Mouse (Mus musculus): ENCODE measurements around the gene Ppp1r35. TPM values are rescaled to one million over a fixed set of nuclear protein-coding genes. Genes with fewer than 3 reads are reported as not detected.

Gene Ppp1r35
- polyA plus RNA-seq (2012; rRNA removed) (45.2 and 46.8 TPM in 2 replicates), polyA plus RNA-seq (2014; fragmentation: Nextera tagmentation; extraction: Ambion mirVana) (37.6 and 44.9 TPM in 2 replicates)

DNA sequence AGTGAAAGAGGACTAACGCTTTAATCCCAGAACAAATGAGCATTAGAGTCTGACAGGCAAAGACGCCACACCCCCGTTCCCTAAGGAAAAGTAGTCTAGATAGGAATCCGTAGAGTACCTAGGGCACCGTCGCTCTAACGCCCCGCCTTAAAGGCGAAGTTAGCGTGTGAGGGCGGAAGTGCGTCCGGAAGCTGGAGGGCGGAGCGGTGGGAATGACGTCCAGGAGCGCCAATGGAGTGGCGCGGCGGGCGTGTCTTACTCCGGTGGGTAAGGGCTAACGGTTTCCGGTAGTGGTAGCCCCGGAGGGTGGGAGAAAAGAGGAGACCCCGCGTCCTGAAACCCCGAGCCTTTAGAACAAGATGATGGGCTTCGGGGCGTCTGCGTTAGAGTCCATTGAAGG is at the start of gene Ppp1r35:
Ppp1r35 (plus strand) TSS at position 215 of the 400 bp plus-strand sequence.
- TF ChIP-seq POLR2A (IDR thresholded peaks at IDR 0.05; ENCODE audit: borderline replicate concordance, extremely low read depth, insufficient read depth, insufficient read length), result peak; percentile 56; the same call in 1 of the 2 replicates
- peak; percentile 94 for ATAC-seq (ENCODE audit: low FRiP score, low read depth)
- H3K27ac ChIP-seq (replicated peaks; ENCODE audit: low read depth, low read length), result peak within 1 kb of the TSS; percentile 81
- H3K9me3 ChIP-seq (ENCODE audit: control insufficient read depth, low read length), result no peaks in the 10 kb centered on the region
- under 1% methylated on average over 30 of the region's 31 CpGs for WGBS
- H3K4me1 ChIP-seq (ENCODE audit: control insufficient read depth, insufficient read depth, low read length), result peaks cover 26% of the 10 kb centered on the region
- peaks cover 41% of the 10 kb centered on the region for H3K36me3 ChIP-seq (ENCODE audit: control insufficient read depth, insufficient read depth, low read length)
- H3K27me3 ChIP-seq (ENCODE audit: control insufficient read depth, insufficient read depth, low read length), result no peaks in the 10 kb centered on the region
- H3K4me3 ChIP-seq (replicated peaks; ENCODE audit: low read length), result peak within 1 kb of the TSS; percentile 98
- DNase-seq (ENCODE audit: low spot score), result peak; percentile 97
- peak within 1 kb of the TSS; percentile 87 for H3K9ac ChIP-seq (ENCODE audit: low read depth, low read length, severe bottlenecking)
- peak within 1 kb of the TSS; percentile 86 for H3K4me2 ChIP-seq (replicated peaks; ENCODE audit: low read depth, low read length, severe bottlenecking)

DNA sequence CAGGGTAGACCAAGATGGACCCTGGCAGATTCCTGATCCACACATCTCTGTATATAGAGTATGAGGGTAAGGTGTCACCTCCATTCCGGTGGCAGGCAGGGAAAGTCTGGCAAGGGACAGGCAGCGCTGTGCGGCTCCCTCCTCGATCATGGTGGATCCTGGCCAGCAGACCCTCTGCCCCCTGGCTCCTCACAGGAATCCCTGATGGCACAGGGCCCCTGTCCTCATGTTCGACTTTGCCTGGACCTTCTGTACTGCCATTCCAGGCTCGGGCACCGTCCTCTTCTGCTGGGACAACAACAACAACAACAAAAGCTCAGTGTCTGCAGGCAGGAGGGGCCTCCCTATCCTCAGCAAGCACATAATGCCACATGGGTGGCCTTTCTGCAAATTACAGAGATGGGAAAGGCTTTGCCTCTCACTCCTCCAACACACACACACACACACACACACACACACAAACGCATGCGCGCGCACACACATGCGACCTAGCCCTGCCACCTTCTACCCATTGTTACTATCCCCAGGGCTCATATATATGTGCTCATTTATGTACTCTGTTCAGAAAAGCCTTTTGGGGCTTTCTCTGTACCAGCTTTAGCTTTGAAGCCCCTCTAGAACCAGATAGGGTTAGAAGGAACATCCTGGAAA is 44.9 kb upstream of the Ppp1r35 start:
- Histone ChIP-seq H3K36me3 (ENCODE audit: control insufficient read depth, insufficient read depth, low read length) (peaks cover 64% of the 10 kb centered on the region), H3K4me1 (ENCODE audit: control insufficient read depth, insufficient read depth, low read length) (0 out of 2 replicates have a peak, but pooled peaks cover 7% of the 10 kb centered on the region), H3K4me2 (replicated peaks; ENCODE audit: low read depth, low read length, severe bottlenecking) (no peak overlapping the region), H3K9me3 (ENCODE audit: control insufficient read depth, low read length) (no peaks in the 10 kb centered on the region), H3K9ac (ENCODE audit: low read depth, low read length, severe bottlenecking) (no peak overlapping the region), H3K4me3 (replicated peaks; ENCODE audit: low read length) (no peak overlapping the region), H3K27ac (replicated peaks; ENCODE audit: low read depth, low read length) (no peak overlapping the region), H3K27me3 (ENCODE audit: control insufficient read depth, insufficient read depth, low read length) (no peaks in the 10 kb centered on the region)
- no peak for TF ChIP-seq POLR2A (IDR thresholded peaks at IDR 0.05; ENCODE audit: borderline replicate concordance, extremely low read depth, insufficient read depth, insufficient read length)
- no peak for DNase-seq (ENCODE audit: low spot score)
- no peak for ATAC-seq (ENCODE audit: low FRiP score, low read depth)
- WGBS, result 76% methylated on average over 12 of the region's 12 CpGs

DNA sequence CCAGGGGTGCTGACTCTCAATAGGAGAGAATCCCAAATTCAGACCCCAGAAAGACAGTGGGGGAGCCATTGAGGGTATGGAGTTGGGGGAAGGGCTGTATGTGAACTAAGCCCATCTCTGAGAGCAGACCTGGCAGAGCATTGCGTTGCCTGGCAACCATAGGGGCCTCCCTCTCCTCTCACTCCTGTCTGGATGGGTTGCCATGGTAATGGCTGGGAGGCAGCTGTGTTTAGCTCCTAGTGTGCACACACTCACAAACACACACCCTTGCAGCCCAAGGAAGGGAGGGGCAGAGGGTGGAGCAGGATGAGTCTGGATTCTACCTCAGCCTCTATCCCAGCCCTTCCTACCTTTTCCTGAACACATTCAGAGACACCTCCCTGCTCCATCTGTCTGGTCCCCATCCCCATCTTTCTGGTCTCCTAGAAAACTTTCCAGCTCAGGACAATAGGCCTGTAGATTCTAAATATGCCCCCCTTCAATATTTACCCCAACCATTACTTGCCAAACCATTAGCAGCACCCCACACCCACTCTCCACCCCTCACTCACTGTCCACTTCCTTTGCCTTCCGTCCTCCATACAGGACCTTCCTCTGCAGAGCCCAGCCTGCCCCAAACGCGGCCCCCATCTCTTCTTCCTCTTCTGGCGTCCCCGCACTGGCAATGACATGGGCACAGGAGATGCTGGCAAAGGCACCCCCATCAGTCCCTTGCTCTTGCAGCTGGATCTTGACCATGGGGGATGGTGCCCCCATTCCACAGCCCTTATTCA is 44.2 kb upstream of the Ppp1r35 start:
- WGBS, result 73% methylated on average over 6 of the region's 6 CpGs
- Histone ChIP-seq H3K9me3 (ENCODE audit: control insufficient read depth, low read length) (no peaks in the 10 kb centered on the region), H3K4me3 (replicated peaks; ENCODE audit: low read length) (no peak overlapping the region), H3K4me2 (replicated peaks; ENCODE audit: low read depth, low read length, severe bottlenecking) (no peak overlapping the region), H3K4me1 (ENCODE audit: control insufficient read depth, insufficient read depth, low read length) (peaks cover 8% of the 10 kb centered on the region; the same call in 1 of the 2 replicates), H3K27ac (replicated peaks; ENCODE audit: low read depth, low read length) (no peak overlapping the region), H3K9ac (ENCODE audit: low read depth, low read length, severe bottlenecking) (0 out of 2 replicates have a peak overlapping the region, but pooled peaks have one; percentile 16), H3K36me3 (ENCODE audit: control insufficient read depth, insufficient read depth, low read length) (peaks cover 64% of the 10 kb centered on the region), H3K27me3 (ENCODE audit: control insufficient read depth, insufficient read depth, low read length) (no peaks in the 10 kb centered on the region)
- no peak for TF ChIP-seq POLR2A (IDR thresholded peaks at IDR 0.05; ENCODE audit: borderline replicate concordance, extremely low read depth, insufficient read depth, insufficient read length)
- DNase-seq (ENCODE audit: low spot score) (peak; percentile 46), ATAC-seq (ENCODE audit: low FRiP score, low read depth) (peak; percentile 51; the same call in 1 of the 2 replicates)

DNA sequence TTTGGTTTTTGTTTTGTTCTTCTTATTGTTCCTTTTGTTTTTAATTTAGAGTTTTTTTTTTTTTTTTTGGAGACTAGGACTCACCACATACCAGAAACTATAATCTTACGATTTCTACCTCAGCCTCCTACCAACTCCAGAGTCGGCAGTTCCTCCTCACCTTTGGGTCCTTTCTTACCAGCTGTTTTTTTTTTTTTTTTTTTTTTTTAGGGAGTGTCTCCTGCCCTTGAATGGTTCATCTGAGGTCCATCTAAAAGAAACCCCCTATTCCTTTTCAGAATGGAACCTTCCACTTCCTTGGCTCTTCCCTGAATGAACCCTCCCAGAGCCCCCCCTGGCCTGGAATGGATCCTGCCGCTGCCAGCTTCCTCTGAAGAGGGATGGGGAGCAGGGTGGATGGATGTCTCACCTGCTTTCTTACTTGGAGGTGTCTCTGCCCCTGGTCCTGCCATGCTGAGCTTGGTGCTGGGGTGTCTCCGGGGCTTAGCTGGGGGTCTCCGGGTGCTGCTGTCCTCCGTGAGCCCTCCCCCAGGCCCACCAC is 41.2 kb upstream of the Ppp1r35 start:
- no peak overlapping the region for H3K4me3 ChIP-seq (replicated peaks; ENCODE audit: low read length)
- no peaks in the 10 kb centered on the region for H3K27me3 ChIP-seq (ENCODE audit: control insufficient read depth, insufficient read depth, low read length)
- TF ChIP-seq POLR2A (IDR thresholded peaks at IDR 0.05; ENCODE audit: borderline replicate concordance, extremely low read depth, insufficient read depth, insufficient read length), result no peak
- no peak overlapping the region for H3K4me2 ChIP-seq (replicated peaks; ENCODE audit: low read depth, low read length, severe bottlenecking)
- ATAC-seq (ENCODE audit: low FRiP score, low read depth) (no peak), DNase-seq (ENCODE audit: low spot score) (no peak)
- 82% methylated on average over 6 of the region's 6 CpGs for WGBS
- no peak overlapping the region for H3K27ac ChIP-seq (replicated peaks; ENCODE audit: low read depth, low read length)
- no peaks in the 10 kb centered on the region for H3K9me3 ChIP-seq (ENCODE audit: control insufficient read depth, low read length)
- H3K36me3 ChIP-seq (ENCODE audit: control insufficient read depth, insufficient read depth, low read length), result peaks cover 43% of the 10 kb centered on the region
- no peak overlapping the region for H3K9ac ChIP-seq (ENCODE audit: low read depth, low read length, severe bottlenecking)
- H3K4me1 ChIP-seq (ENCODE audit: control insufficient read depth, insufficient read depth, low read length), result peaks cover 15% of the 10 kb centered on the region; the same call in 1 of the 2 replicates

DNA sequence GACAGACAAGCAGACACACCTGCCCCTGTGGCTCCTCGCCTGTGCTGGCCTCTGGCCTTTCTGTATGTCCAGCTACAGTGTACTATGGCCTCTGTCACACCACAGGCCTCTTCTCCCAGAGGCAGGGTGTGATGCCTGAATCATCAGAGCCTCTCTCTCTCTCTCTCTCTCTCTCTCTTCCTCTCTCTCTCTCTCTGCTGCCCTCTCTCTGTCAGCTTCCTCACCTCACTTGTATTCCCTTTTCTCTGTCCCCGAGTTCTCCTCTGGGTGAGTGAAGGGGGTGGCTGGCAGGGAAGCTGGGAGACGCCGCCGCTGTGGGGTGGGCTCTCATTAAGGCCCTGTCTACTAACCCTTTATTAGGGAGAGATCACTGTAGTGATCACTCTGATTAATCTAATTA is 40.1 kb upstream of the Ppp1r35 start:
- H3K9me3 ChIP-seq (ENCODE audit: control insufficient read depth, low read length), result no peaks in the 10 kb centered on the region
- H3K4me2 ChIP-seq (replicated peaks; ENCODE audit: low read depth, low read length, severe bottlenecking), result no peak overlapping the region
- no peak overlapping the region for H3K27ac ChIP-seq (replicated peaks; ENCODE audit: low read depth, low read length)
- H3K4me1 ChIP-seq (ENCODE audit: control insufficient read depth, insufficient read depth, low read length), result peaks cover 15% of the 10 kb centered on the region; the same call in 1 of the 2 replicates
- no peak overlapping the region for H3K4me3 ChIP-seq (replicated peaks; ENCODE audit: low read length)
- TF ChIP-seq POLR2A (IDR thresholded peaks at IDR 0.05; ENCODE audit: borderline replicate concordance, extremely low read depth, insufficient read depth, insufficient read length), result no peak
- DNase-seq (ENCODE audit: low spot score) (no peak), ATAC-seq (ENCODE audit: low FRiP score, low read depth) (no peak)
- 50% methylated on average over 5 of the region's 5 CpGs for WGBS
- H3K27me3 ChIP-seq (ENCODE audit: control insufficient read depth, insufficient read depth, low read length), result no peaks in the 10 kb centered on the region
- H3K9ac ChIP-seq (ENCODE audit: low read depth, low read length, severe bottlenecking), result no peak overlapping the region
- H3K36me3 ChIP-seq (ENCODE audit: control insufficient read depth, insufficient read depth, low read length), result peaks cover 34% of the 10 kb centered on the region
